Mouse (Mus musculus): ENCODE measurements around the gene Vav2. TPM values are rescaled to one million over a fixed set of nuclear protein-coding genes. Genes with fewer than 3 reads are reported as not detected.

Gene Vav2
- polyA plus RNA-seq, 1 experiment from 2014 or later: 8.0 TPM

GRCm38 (mm10) chr2:27265819-27266218 is 161.0 kb downstream of the Vav2 start:
- no peak overlapping the region for H3K4me2 ChIP-seq
- ATAC-seq (ENCODE audit: insufficient number of reproducible peaks, insufficient read depth, low FRiP score, low TSS enrichment, low read depth): no peak
- 87% methylated on average over 3 of the region's 3 CpGs for WGBS
- no peaks in the 10 kb centered on the region for H3K27me3 ChIP-seq
- H3K27ac ChIP-seq: no peak overlapping the region
- no peak overlapping the region for H3K4me3 ChIP-seq (replicated peaks)
- no peaks in the 10 kb centered on the region for H3K4me1 ChIP-seq (replicated peaks)
- H3K9ac ChIP-seq (replicated peaks): no peak overlapping the region
- H3K9me3 ChIP-seq: no peaks in the 10 kb centered on the region
- H3K36me3 ChIP-seq: peaks cover 80% of the 10 kb centered on the region

DNA sequence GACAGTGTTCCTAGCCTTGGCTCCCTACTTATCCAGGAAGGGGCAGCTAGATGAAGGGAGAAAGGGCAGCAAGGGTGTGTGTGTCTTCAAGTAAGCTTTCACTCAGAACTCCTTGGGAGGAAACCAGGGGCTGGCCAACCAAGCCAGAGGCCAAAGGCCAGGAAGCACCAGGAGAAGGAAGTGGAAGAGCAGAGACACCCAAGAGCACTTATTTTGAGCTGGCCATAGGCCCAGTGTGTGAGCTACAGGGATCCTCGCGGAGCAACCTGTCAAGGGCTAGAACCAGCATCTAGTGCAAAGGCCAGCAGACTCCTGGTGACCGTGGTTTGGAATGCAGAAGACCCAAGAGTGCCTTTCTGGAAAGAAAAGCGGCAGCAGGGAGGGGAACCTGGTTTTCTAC is 163.8 kb downstream of the Vav2 start:
- H3K27ac ChIP-seq: no peak overlapping the region
- WGBS: 94% methylated on average over 4 of the region's 4 CpGs
- no peak overlapping the region for H3K4me3 ChIP-seq (replicated peaks)
- H3K36me3 ChIP-seq: peaks cover 51% of the 10 kb centered on the region
- no peak for ATAC-seq (ENCODE audit: insufficient number of reproducible peaks, insufficient read depth, low FRiP score, low TSS enrichment, low read depth)
- no peak overlapping the region for H3K9ac ChIP-seq (replicated peaks)
- no peaks in the 10 kb centered on the region for H3K27me3 ChIP-seq
- H3K4me1 ChIP-seq (replicated peaks): no peaks in the 10 kb centered on the region
- no peaks in the 10 kb centered on the region for H3K9me3 ChIP-seq
- no peak overlapping the region for H3K4me2 ChIP-seq

GRCm38 (mm10) chr2:27251434-27251833 is 175.4 kb downstream of the Vav2 start:
- no peak overlapping the region for H3K27ac ChIP-seq
- no peaks in the 10 kb centered on the region for H3K9me3 ChIP-seq
- H3K4me1 ChIP-seq (replicated peaks): peaks cover 13% of the 10 kb centered on the region
- no peak overlapping the region for H3K4me3 ChIP-seq (replicated peaks)
- H3K4me2 ChIP-seq: no peak overlapping the region
- H3K36me3 ChIP-seq: no peaks in the 10 kb centered on the region
- H3K27me3 ChIP-seq: no peaks in the 10 kb centered on the region
- H3K9ac ChIP-seq (replicated peaks): no peak overlapping the region
- no peak for ATAC-seq (ENCODE audit: insufficient number of reproducible peaks, insufficient read depth, low FRiP score, low TSS enrichment, low read depth)

DNA sequence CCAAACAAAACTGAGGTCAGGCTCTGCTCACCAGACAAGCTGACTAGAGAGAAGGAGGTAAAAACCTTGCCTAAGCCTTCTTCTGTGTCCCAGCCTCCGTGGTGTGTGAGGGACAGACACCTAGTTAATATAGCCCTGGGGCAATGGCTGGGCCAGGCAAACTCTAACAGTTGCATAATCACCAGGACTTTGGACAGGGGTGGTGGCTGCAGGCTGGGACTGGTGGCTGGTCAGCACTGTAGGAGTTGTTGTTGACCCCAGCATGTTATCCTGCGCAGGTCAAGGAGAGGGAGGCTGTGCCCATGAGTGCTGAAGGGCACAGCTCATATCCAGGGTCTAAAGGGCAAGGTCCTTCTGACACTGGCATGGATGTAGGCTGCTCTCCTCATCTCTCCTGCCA is 178.6 kb downstream of the Vav2 start, which contains the start of gene Sardh:
TSS of gene Sardh (minus strand) at position 127 of the 400 bp plus-strand sequence.
- no peaks in the 10 kb centered on the region for H3K36me3 ChIP-seq
- H3K27ac ChIP-seq: peak within 1 kb of the TSS; percentile 50; the same call in 1 of the 2 replicates
- no peaks in the 10 kb centered on the region for H3K9me3 ChIP-seq
- no peak for ATAC-seq (ENCODE audit: insufficient number of reproducible peaks, insufficient read depth, low FRiP score, low TSS enrichment, low read depth)
- 72% methylated on average over 2 of the region's 2 CpGs for WGBS
- H3K4me2 ChIP-seq: peak within 1 kb of the TSS; percentile 21; the same call in 1 of the 2 replicates
- no peak within 1 kb of the TSS for H3K9ac ChIP-seq (replicated peaks)
- H3K27me3 ChIP-seq: no peaks in the 10 kb centered on the region
- peaks cover 13% of the 10 kb centered on the region for H3K4me1 ChIP-seq (replicated peaks)
- no peak within 1 kb of the TSS for H3K4me3 ChIP-seq (replicated peaks)

- ATAC-seq (ENCODE audit: insufficient number of reproducible peaks, insufficient read depth, low FRiP score, low TSS enrichment, low read depth): peak; percentile 19; the same call in 1 of the 2 replicates
- WGBS: 47% methylated on average over 2 of the region's 2 CpGs
Observed at GRCm38 (mm10) chr2:27247487-27247863, 179.4 kb downstream of the Vav2 start.

DNA sequence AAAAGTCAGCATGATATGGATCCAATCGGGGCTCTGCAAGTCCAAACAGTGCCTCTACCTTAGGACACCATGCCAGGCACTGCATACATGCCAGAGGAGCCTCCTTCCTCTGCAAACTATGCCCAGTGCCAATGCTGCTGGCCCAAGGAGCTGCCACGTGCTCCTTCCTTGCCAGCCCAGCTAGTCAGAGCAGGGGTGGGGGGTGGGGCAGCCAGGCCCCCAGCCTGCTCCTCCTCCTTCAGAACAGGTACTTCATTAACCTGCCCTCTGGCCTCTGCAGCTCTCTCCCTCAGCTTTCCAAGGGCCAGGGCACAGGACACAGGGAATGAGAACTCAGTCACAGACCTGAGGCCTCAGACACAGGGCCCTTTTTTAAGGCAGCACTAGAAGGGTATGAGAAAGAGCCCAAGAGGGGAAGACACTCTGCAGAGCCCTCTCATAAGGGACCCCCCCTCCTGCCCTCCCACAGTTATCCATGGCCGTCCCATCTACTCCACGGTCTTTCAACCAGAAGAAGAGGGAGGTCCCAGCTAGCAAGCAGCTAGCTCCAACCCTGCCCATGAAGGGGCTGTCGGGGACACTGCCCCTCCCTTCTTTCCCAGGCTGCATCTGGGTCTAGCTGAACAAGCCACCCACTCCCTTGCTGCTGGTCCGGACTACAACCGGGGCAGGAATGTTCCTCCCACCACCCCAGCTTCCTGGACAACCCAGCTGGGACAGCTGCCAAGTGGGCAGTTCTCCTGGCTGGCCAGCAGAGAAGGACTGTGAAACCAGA is 179.9 kb downstream of the Vav2 start:
- Histone ChIP-seq H3K27me3 (no peaks in the 10 kb centered on the region), H3K4me1 (replicated peaks) (peaks cover 13% of the 10 kb centered on the region), H3K4me2 (peak overlapping the region; percentile 21), H3K9ac (replicated peaks) (no peak overlapping the region), H3K9me3 (no peaks in the 10 kb centered on the region), H3K36me3 (no peaks in the 10 kb centered on the region), H3K4me3 (replicated peaks) (no peak overlapping the region), H3K27ac (0 out of 2 replicates have a peak overlapping the region, but pooled peaks have one; percentile 50)
- ATAC-seq (ENCODE audit: insufficient number of reproducible peaks, insufficient read depth, low FRiP score, low TSS enrichment, low read depth): peak; percentile 61
- 41% methylated on average over 7 of the region's 7 CpGs for WGBS

More at GRCm38 (mm10) chr2:27247487-27247863, 179.4 kb downstream of the Vav2 start:
- H3K4me2 ChIP-seq: peak overlapping the region; percentile 21; the same call in 1 of the 2 replicates
- H3K27ac ChIP-seq: peak overlapping the region; percentile 50; the same call in 1 of the 2 replicates
- H3K9me3 ChIP-seq: no peaks in the 10 kb centered on the region
- H3K36me3 ChIP-seq: no peaks in the 10 kb centered on the region
- no peak overlapping the region for H3K4me3 ChIP-seq (replicated peaks)
- no peak overlapping the region for H3K9ac ChIP-seq (replicated peaks)
- H3K27me3 ChIP-seq: no peaks in the 10 kb centered on the region
- peaks cover 13% of the 10 kb centered on the region for H3K4me1 ChIP-seq (replicated peaks)

DNA sequence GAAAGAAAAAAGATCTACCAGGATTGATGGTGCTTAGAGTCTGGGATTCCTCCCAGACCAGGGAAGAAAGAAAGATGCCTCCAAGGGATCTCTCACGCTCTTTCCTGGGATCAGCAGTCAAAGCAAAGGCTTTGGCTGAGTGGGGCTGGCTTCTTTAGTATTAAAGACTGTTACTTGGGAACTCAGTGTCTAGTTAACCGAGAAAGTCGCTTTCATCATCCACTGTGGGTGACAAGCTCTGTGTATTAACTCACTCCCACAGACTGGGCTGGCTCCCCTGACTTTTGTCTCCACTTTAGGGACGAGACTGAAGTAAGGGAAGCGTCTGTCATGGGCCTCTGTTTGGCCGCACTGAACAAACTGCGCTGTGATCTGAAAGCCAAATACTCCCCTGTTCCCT is 180.9 kb downstream of the Vav2 start:
- Histone ChIP-seq H3K9ac (replicated peaks) (no peak overlapping the region), H3K9me3 (no peaks in the 10 kb centered on the region), H3K4me1 (replicated peaks) (peaks cover 13% of the 10 kb centered on the region), H3K36me3 (no peaks in the 10 kb centered on the region), H3K4me2 (no peak overlapping the region), H3K27ac (no peak overlapping the region), H3K4me3 (replicated peaks) (no peak overlapping the region), H3K27me3 (no peaks in the 10 kb centered on the region)
- WGBS: 63% methylated on average over 7 of the region's 7 CpGs
- ATAC-seq (ENCODE audit: insufficient number of reproducible peaks, insufficient read depth, low FRiP score, low TSS enrichment, low read depth): no peak

GRCm38 (mm10) chr2:27237342-27237741 is 189.5 kb downstream of the Vav2 start:
- no peak overlapping the region for H3K4me3 ChIP-seq (replicated peaks)
- no peak overlapping the region for H3K27ac ChIP-seq
- H3K4me2 ChIP-seq: no peak overlapping the region
- peaks cover 5% of the 10 kb centered on the region; the same call in 1 of the 2 replicates for H3K27me3 ChIP-seq
- H3K9ac ChIP-seq (replicated peaks): no peak overlapping the region
- peaks cover 3% of the 10 kb centered on the region for H3K4me1 ChIP-seq (replicated peaks)
- no peaks in the 10 kb centered on the region for H3K36me3 ChIP-seq
- WGBS: 32% methylated on average over 4 of the region's 4 CpGs
- 0 out of 2 replicates have a peak, but pooled peaks have one; percentile 8 for ATAC-seq (ENCODE audit: insufficient number of reproducible peaks, insufficient read depth, low FRiP score, low TSS enrichment, low read depth)
- no peaks in the 10 kb centered on the region for H3K9me3 ChIP-seq

DNA sequence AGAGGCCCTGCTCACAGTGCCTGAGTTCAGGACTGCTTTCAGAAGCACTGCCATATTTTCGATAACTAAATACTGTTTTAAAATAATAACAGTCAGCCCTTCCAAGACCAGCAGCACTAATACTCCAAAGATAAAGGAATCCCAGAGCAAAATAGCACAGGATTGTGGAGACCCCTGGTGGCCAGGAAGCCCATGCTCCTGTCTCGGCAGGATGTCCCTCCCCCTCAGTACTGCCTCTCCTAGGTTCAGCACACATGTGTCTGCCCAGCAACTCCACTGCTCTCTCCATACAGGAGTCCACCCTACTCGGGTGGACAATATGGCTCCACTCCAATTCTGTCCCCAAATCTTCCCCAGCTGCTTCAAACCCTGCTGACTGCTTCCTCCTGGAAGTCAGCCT is 191.1 kb downstream of the Vav2 start:
- ATAC-seq (ENCODE audit: insufficient number of reproducible peaks, insufficient read depth, low FRiP score, low TSS enrichment, low read depth): 0 out of 2 replicates have a peak, but pooled peaks have one; percentile 49
- Histone ChIP-seq H3K4me1 (replicated peaks) (peaks cover 7% of the 10 kb centered on the region), H3K4me2 (no peak overlapping the region), H3K9ac (replicated peaks) (no peak overlapping the region), H3K27ac (no peak overlapping the region), H3K4me3 (replicated peaks) (no peak overlapping the region), H3K9me3 (no peaks in the 10 kb centered on the region), H3K27me3 (peaks cover 5% of the 10 kb centered on the region; the same call in 1 of the 2 replicates), H3K36me3 (no peaks in the 10 kb centered on the region)
- 15% methylated on average over 3 of the region's 3 CpGs for WGBS

DNA sequence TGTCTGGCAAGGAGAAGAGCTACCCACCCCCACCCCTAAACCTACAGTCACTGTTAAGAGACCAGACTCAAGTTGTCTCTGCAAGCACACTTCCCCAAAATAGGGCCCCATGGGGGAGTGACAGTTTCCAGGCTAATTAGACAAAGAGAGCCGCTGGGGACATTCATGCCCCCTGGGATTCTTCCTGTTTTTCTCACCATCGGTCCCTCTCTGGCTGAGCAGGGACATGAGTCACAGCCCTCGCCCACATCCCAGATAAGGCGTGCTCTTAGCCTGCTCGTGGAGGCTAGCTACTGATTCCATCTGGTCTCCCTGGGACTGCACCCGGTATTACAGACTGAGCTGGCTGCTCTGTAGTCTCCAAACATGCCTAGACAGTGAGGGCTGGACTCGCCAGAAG is 194.5 kb downstream of the Vav2 start:
- H3K4me3 ChIP-seq (replicated peaks): no peak overlapping the region
- no peak overlapping the region for H3K9ac ChIP-seq (replicated peaks)
- H3K9me3 ChIP-seq: no peaks in the 10 kb centered on the region
- no peak overlapping the region for H3K27ac ChIP-seq
- no peak overlapping the region for H3K4me2 ChIP-seq
- H3K4me1 ChIP-seq (replicated peaks): peaks cover 7% of the 10 kb centered on the region
- peaks cover 5% of the 10 kb centered on the region; the same call in 1 of the 2 replicates for H3K27me3 ChIP-seq
- ATAC-seq (ENCODE audit: insufficient number of reproducible peaks, insufficient read depth, low FRiP score, low TSS enrichment, low read depth): no peak
- 21% methylated on average over 7 of the region's 7 CpGs for WGBS
- H3K36me3 ChIP-seq: no peaks in the 10 kb centered on the region

GRCm38 (mm10) chr2:27229481-27230105 is 197.2 kb downstream of the Vav2 start:
- Histone ChIP-seq H3K4me3 (replicated peaks) (no peak overlapping the region), H3K9ac (replicated peaks) (no peak overlapping the region), H3K4me2 (no peak overlapping the region), H3K4me1 (replicated peaks) (peaks cover 23% of the 10 kb centered on the region), H3K27me3 (no peaks in the 10 kb centered on the region), H3K9me3 (no peaks in the 10 kb centered on the region), H3K36me3 (no peaks in the 10 kb centered on the region), H3K27ac (0 out of 2 replicates have a peak overlapping the region, but pooled peaks have one; percentile 12)
- WGBS: 77% methylated on average over 2 of the region's 2 CpGs
- ATAC-seq (ENCODE audit: insufficient number of reproducible peaks, insufficient read depth, low FRiP score, low TSS enrichment, low read depth): no peak
